Mouse (Mus musculus) lung, embryonic 16.5 days (tissue): ENCODE measurements at regions not wholly inside any gene's neighbourhood (a gene's known extent, or its start where the extent isn't known, plus 50 kb on each side); places are given as distances from the start of the nearest gene placed in this dataset.

ENCODE experiments used
- ATAC-seq: fragments of 200-750 bp; cut with Nextera tagmentation; 2 replicates; pipeline ENCODE4 v1.8.0; 2017; ENCODE audit warnings: low read depth, mild to moderate bottlenecking, moderate library complexity
- H3K27ac ChIP-seq: fragments of 300-500 bp; sonication (generic); 2 replicates; pipeline ENCODE4 v1.5.1; 2014; ENCODE audit warnings: mild to moderate bottlenecking, control low read depth, low read length
- H3K27me3 ChIP-seq: fragments of 300-500 bp; sonication (generic); 2 replicates; pipeline ENCODE4 v1.6.1; 2014; ENCODE audit warnings: low read depth, low read length, mixed read lengths; ENCODE audit not compliant: control insufficient read depth, insufficient read depth
- H3K36me3 ChIP-seq: fragments of 300-500 bp; sonication (generic); 2 replicates; pipeline ENCODE4 v1.6.1; 2014; ENCODE audit warnings: low read length; ENCODE audit not compliant: control insufficient read depth, insufficient read depth
- H3K4me1 ChIP-seq: fragments of 300-500 bp; sonication (generic); replicated peaks from 2 replicates; pipeline ENCODE4 v1.6.1; 2014; ENCODE audit warnings: low read length, mixed read lengths; ENCODE audit not compliant: control insufficient read depth, insufficient read depth
- H3K4me2 ChIP-seq: fragments of 300-500 bp; sonication (generic); 2 replicates; pipeline ENCODE4 v1.6.1; 2014; ENCODE audit warnings: low read depth, low read length, control low read depth
- H3K4me3 ChIP-seq: fragments of 300-500 bp; sonication (generic); 2 replicates; pipeline ENCODE4 v1.5.1; 2014; ENCODE audit warnings: mild to moderate bottlenecking, low read length, control low read depth
- H3K9ac ChIP-seq: fragments of 300-500 bp; sonication (generic); 2 replicates; pipeline ENCODE4 v1.6.1; 2014; ENCODE audit warnings: low read length, control low read depth
- H3K9me3 ChIP-seq: fragments of 300-500 bp; sonication (generic); 2 replicates; pipeline ENCODE4 v1.6.1; 2016; ENCODE audit warnings: low read length; ENCODE audit not compliant: control insufficient read depth
- WGBS: fragments of 180-500 bp; shearing (Covaris S2); extraction: QIAGEN DNeasy Blood & Tissue Kit; methylation state at CpG from one replicate; pipeline ENCODE4 v1.1.7; 2014; 5-methylcytosine and 5-hydroxymethylcytosine counted together

DNA sequence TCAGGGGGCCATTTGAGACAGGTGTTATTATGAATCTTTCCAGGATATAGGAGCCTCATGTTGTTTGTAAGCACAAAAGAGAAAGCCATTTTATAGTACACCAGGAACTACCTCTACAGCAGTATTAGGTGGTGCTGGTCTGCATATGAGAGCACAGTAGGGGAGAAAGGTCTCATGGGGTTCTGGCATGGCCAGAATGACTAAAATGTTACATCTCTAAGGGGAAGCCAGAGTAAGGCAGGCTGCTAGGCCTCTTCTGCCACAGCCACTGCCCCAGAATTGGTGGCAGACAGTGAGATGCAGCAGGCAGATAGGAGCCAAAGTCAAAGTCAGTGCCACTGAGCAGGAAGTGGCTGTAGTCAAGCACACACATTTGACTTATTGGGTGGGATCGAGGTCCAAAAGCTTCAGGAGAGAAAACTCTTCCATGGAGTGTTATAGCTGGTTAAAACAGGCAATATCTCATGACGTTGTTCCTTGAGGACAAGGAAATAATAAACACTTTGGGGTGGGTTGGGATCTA, 147.2 kb downstream of the Hira start:
- no peaks in the 10 kb centered on the region for H3K9me3 ChIP-seq
- ATAC-seq, result no peak
- H3K4me2 ChIP-seq, result no peak overlapping the region
- no peak overlapping the region for H3K27ac ChIP-seq
- H3K4me1 ChIP-seq, result no peaks in the 10 kb centered on the region
- no peak overlapping the region for H3K4me3 ChIP-seq
- H3K9ac ChIP-seq, result no peak overlapping the region
- 68% methylated on average over 2 of the region's 2 CpGs for WGBS
- H3K27me3 ChIP-seq, result no peaks in the 10 kb centered on the region
- no peaks in the 10 kb centered on the region for H3K36me3 ChIP-seq

DNA sequence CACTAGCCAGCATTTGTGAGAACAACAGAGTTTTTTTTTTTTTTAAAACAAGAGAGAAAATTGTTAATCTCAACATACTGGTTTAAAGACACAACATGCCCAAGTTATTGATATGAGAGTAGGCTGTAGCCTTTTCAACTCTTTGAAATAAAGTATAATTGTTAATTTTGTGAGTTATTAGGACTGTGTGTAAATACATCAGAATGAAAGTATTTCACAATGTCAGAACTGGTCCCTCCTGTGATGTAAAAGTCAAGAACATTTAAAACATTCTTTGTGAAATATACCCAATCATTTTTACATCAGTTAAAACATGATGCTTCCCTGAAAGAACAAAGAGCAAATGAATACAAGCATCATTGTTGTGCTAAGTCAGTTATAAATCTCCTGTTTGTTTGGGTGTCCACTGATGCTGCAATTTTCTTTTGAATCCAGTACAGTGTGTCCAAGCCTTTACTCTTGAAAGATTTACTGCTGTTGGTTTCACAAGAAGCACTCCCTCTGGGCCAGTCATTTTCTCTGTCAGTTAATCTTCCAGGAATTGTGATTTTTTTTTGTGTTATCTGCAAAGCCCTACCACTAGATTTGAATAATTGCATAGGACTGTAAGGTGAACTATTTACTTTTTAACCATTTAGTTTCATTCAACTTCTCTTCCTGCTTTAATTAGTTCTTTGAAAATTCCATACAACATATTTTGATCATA, 148.5 kb downstream of the Hira start:
- H3K4me3 ChIP-seq, result no peak overlapping the region
- H3K9me3 ChIP-seq, result no peaks in the 10 kb centered on the region
- H3K4me1 ChIP-seq, result no peaks in the 10 kb centered on the region
- no peak overlapping the region for H3K9ac ChIP-seq
- no peaks in the 10 kb centered on the region for H3K27me3 ChIP-seq
- H3K36me3 ChIP-seq, result no peaks in the 10 kb centered on the region
- no peak overlapping the region for H3K4me2 ChIP-seq
- no peak for ATAC-seq
- H3K27ac ChIP-seq, result no peak overlapping the region

DNA sequence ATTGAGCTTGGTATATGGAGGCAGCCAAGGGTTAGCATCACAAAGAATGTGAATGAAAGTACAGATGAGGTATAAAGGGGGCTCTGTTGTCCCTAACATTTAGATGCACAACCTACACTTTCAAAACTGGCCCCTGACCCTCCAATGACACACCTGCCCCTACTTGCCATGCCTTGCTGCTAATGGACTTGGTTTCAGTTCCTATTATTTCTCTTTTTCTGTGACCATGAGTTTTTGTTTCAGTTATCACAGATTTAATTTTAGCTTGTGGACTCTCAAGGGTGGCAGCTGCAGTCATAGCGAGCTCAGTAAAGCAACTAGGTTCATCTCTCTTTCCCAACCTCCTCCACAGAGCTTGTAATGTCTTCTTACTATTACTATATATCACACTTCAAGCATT, 150.3 kb downstream of the Hira start:
- Histone ChIP-seq H3K9ac (no peak overlapping the region), H3K27me3 (no peaks in the 10 kb centered on the region), H3K4me1 (no peaks in the 10 kb centered on the region), H3K4me3 (no peak overlapping the region), H3K4me2 (no peak overlapping the region), H3K27ac (no peak overlapping the region), H3K36me3 (no peaks in the 10 kb centered on the region), H3K9me3 (no peaks in the 10 kb centered on the region)
- no peak for ATAC-seq
- WGBS, result 67% methylated on average over 1 of the region's 1 CpGs

DNA sequence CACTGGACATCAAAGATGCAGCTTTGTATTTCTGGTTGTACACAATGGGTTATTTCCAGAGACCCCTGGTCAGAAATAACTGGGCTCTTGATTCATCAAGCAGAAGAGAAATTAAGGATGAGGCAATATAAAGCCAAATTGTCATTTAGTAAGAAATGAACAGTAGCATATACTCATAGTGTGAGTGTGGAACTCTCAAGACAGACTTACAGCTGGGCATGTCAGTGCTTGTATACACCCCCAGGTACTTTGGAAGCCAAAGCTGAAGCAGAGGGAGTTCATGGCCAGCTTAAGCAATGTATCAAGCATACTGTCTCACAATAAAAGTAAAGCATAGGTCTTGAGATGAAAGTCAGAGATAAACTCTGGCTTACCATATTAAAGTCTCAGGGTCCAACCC, 155.7 kb downstream of the Hira start:
- Histone ChIP-seq H3K9ac (no peak overlapping the region), H3K36me3 (no peaks in the 10 kb centered on the region), H3K9me3 (no peaks in the 10 kb centered on the region), H3K27me3 (no peaks in the 10 kb centered on the region), H3K27ac (no peak overlapping the region), H3K4me2 (no peak overlapping the region), H3K4me3 (no peak overlapping the region), H3K4me1 (no peaks in the 10 kb centered on the region)
- no peak for ATAC-seq

DNA sequence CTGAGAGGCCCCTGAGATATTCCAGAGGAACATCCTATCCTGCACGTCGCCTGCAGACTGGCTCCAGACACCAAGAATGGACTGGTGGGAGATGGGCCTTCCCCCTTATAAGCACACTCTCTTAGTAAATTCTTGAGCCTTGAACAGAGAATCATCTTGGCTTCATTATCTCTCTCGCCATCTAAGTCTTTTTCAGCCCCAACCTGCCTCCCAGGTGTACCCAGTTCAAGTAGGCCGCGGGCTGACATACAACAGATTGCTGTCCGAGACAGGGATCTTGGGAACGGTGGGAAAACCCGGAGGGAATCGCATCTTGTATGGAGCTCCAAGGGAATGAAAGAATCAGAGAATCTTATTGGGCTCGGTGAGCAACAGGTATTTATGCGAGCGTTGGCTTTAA, 158.9 kb downstream of the Hira start:
- H3K4me1 ChIP-seq, result no peaks in the 10 kb centered on the region
- H3K9ac ChIP-seq, result no peak overlapping the region
- no peaks in the 10 kb centered on the region for H3K36me3 ChIP-seq
- ATAC-seq, result no peak
- no peak overlapping the region for H3K4me2 ChIP-seq
- no peaks in the 10 kb centered on the region for H3K9me3 ChIP-seq
- no peaks in the 10 kb centered on the region for H3K27me3 ChIP-seq
- H3K4me3 ChIP-seq, result no peak overlapping the region
- WGBS, result 74% methylated on average over 12 of the region's 12 CpGs
- H3K27ac ChIP-seq, result no peak overlapping the region

DNA sequence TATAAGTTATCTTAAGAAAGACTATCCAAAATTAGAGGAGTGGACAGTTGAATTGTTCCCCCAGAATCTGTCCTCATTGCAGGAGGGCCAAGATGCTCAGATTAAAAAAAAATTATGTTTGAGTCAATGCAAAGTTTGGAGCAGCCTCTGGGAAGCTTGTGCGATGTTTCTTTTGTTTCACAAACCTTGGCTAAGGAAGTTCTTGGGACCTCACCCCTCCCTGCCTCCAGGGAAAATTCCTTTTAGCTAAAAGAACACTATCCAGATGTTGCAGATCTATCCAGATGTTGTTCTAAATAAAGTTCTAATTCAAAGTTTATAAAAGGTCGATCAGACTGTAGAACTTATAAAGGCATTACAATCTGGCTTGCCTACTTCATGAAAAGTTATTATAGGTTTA, 160.8 kb downstream of the Hira start:
- WGBS, result 74% methylated on average over 2 of the region's 2 CpGs
- Histone ChIP-seq H3K27me3 (no peaks in the 10 kb centered on the region), H3K4me1 (no peaks in the 10 kb centered on the region), H3K36me3 (no peaks in the 10 kb centered on the region), H3K4me2 (no peak overlapping the region), H3K9ac (no peak overlapping the region), H3K4me3 (no peak overlapping the region), H3K9me3 (no peaks in the 10 kb centered on the region), H3K27ac (no peak overlapping the region)
- ATAC-seq, result no peak

DNA sequence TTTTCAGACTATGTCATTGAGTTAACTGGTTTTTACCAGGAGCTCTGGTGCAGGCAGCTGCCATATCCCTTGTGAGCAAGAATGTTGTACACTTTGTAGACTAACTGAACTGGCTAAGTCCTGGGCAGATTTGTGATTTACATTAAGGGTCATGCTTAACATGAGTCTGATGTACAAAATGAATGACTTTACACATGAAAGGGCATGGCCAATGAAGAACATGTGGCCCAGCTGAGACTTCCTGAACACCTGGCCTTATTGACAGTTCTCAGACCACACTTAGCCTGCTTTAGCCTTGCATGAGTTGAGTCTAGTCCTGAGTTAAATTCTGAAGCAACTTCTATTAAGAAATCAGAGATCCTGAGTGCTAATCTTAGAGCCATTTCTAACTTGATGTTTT, 176.0 kb downstream of the Hira start:
- H3K9me3 ChIP-seq, result no peaks in the 10 kb centered on the region
- no peak overlapping the region for H3K9ac ChIP-seq
- no peaks in the 10 kb centered on the region for H3K4me1 ChIP-seq
- no peak for ATAC-seq
- no peak overlapping the region for H3K27ac ChIP-seq
- no peaks in the 10 kb centered on the region for H3K36me3 ChIP-seq
- no peak overlapping the region for H3K4me2 ChIP-seq
- no peak overlapping the region for H3K4me3 ChIP-seq
- no peaks in the 10 kb centered on the region for H3K27me3 ChIP-seq

DNA sequence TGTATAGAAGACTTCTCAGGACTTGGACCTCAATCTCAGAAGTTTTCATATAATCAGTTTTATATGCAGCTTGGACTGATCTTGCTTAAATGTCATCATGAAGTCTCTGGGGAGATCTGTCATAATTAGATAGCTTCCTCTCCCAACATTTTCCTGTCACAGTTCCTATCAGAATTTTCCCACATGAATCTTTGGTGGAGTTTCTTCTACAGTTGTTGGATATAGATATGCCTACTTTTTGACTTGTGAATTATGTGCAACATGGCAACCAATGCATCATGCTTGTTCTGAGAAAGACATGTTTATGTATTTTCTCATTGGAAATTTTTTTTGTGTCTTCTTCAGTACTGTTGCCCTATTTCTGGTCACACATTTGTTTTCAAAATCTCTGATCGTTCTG, 183.5 kb downstream of the Hira start:
- Histone ChIP-seq H3K4me1 (no peaks in the 10 kb centered on the region), H3K9me3 (no peaks in the 10 kb centered on the region), H3K27me3 (no peaks in the 10 kb centered on the region), H3K9ac (no peak overlapping the region), H3K36me3 (no peaks in the 10 kb centered on the region), H3K4me2 (no peak overlapping the region), H3K27ac (no peak overlapping the region), H3K4me3 (no peak overlapping the region)
- no peak for ATAC-seq
- WGBS, result 68% methylated on average over 1 of the region's 1 CpGs

DNA sequence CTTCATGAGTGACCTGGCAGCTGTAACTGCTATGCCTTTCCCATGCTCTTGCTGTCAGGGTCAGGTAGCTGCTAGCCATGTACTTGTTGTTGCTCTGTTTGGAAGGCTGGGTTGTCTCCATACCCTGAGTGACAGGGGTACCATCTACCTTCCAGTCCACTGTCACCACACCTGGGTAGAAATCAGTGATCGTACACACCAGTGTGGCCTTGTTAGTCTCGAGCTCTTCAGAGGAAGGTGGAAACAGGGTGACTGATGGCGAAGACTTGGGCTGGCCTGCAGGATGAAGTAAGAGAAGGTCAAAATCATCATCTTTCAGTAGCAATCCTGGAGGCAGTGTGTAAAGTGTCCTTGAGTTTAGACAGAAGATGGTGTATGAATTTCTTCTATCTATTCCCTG, 185.0 kb downstream of the Hira start:
- Histone ChIP-seq H3K4me2 (no peak overlapping the region), H3K36me3 (no peaks in the 10 kb centered on the region), H3K27ac (no peak overlapping the region), H3K9me3 (no peaks in the 10 kb centered on the region), H3K9ac (no peak overlapping the region), H3K4me3 (no peak overlapping the region), H3K27me3 (no peaks in the 10 kb centered on the region), H3K4me1 (no peaks in the 10 kb centered on the region)
- no peak for ATAC-seq
- 82% methylated on average over 3 of the region's 3 CpGs for WGBS
